Mouse (Mus musculus) Patski (cell line): ENCODE measurements around the gene Yeats2. TPM values are rescaled to one million over a fixed set of nuclear protein-coding genes. Genes with fewer than 3 reads are reported as not detected.
A peak's percentile ranks its signal among the peaks of the same experiment; 100 is the strongest.

Experiments used
- ATAC-seq: fragments of 100-300 bp; one replicate; pipeline ENCODE4 v1.8.0; 2021
- CTCF ChIA-PET: fragments of 350-600 bp; sonication (Branson Sonifier 250); formaldehyde crosslinking; loops from one replicate; lab custom pipeline; 2022; ENCODE audit warnings: inconsistent platforms; lab: Charles Lee
- POLR2A ChIA-PET: fragments of 350-600 bp; sonication (Branson Sonifier 250); formaldehyde crosslinking; loops from one replicate; lab custom pipeline; 2022; ENCODE audit warnings: antibody characterized with exemption, inconsistent platforms; lab: Charles Lee
- DNase-seq: peaks from one replicate; pipeline ENCODE4 v3.0.0-alpha.2; 2011; ENCODE audit warnings: low read depth, low spot score
- H3K27me3 ChIP-seq: fragments of 371-371 bp; one replicate; pipeline ENCODE4 v1.5.1; 2021
- CTCF ChIP-seq: fragments of 100-300 bp; IDR thresholded peaks from one replicate; pipeline ENCODE4 v1.5.1; 2021
- in situ Hi-C: fragments of 300-500 bp; cut with MboI; formaldehyde crosslinking; loops from 3 replicates; pipeline ENCODE4 v1.11.1; 2018; ENCODE audit warnings: low pct_unique_long_range_greater_than_20kb, mixed read lengths
- polyA plus RNA-seq: library from polyadenylated mRNA; unstranded; gene quantifications from one replicate; pipeline ENCODE4 v1.2.3, GENCODE M21; 2021

Gene Yeats2
- polyA plus RNA-seq, 1 experiment from 2014 or later: 37.6 TPM

GRCm38 (mm10) chr16:20185368-20185767 is 44.5 kb downstream of the Yeats2 start:
- CTCF ChIA-PET: interaction anchor here (0.8 to 1.6 kb wide), 2 partner anchors 16 to 23 kb away, joined by 3 to 4 read pairs; no protein-coding TSS in a partner anchor
- DNase-seq: no peak
- ATAC-seq: no peak
- in situ Hi-C loops: loop anchor here (25.0 kb wide), 1 partner anchor 473 kb away; the partner anchor contains the start of gene Lamp3
- H3K27me3 ChIP-seq: no peaks in the 10 kb centered on the region
- POLR2A ChIA-PET: no interaction called here
- peak; percentile 58 for TF ChIP-seq CTCF

GRCm38 (mm10) chr16:20191161-20191882 is 50.5 kb downstream of the Yeats2 start:
- TF ChIP-seq CTCF: no peak
- POLR2A ChIA-PET: no interaction called here
- no peaks in the 10 kb centered on the region for H3K27me3 ChIP-seq
- CTCF ChIA-PET: interaction anchor here (1.3 kb wide), 1 partner anchor 14 kb away, joined by 3 read pairs; no protein-coding TSS in a partner anchor
- DNase-seq (no peak), ATAC-seq (no peak)
- in situ Hi-C loops: loop anchor here (25.0 kb wide), 1 partner anchor 479 kb away; the partner anchor contains the start of gene Lamp3

- in situ Hi-C loops: loop anchor here (25.0 kb wide), 1 partner anchor 480 kb away; the partner anchor contains the start of gene Lamp3
- ChIA-PET POLR2A (no interaction called here), CTCF (interaction anchor here (0.9 to 1.3 kb wide), 2 partner anchors 9 to 14 kb away, joined by 3 read pairs; no protein-coding TSS in a partner anchor)
Observed at GRCm38 (mm10) chr16:20192043-20192442, 51.2 kb downstream of the Yeats2 start.

GRCm38 (mm10) chr16:20195546-20195945 is 54.7 kb downstream of the Yeats2 start:
- no peak for DNase-seq
- CTCF ChIA-PET: interaction anchor here (3.2 kb wide), 1 partner anchor 9 kb away, joined by 15 read pairs; no protein-coding TSS in a partner anchor
- TF ChIP-seq CTCF: peak; percentile 62
- in situ Hi-C loops: loop anchor here (25.0 kb wide), 1 partner anchor 483 kb away; the partner anchor contains the start of gene Lamp3
- no peak for ATAC-seq
- POLR2A ChIA-PET: no interaction called here
- no peaks in the 10 kb centered on the region for H3K27me3 ChIP-seq

More at GRCm38 (mm10) chr16:20192043-20192442, 51.2 kb downstream of the Yeats2 start:
- H3K27me3 ChIP-seq: no peaks in the 10 kb centered on the region
- no peak for ATAC-seq
- TF ChIP-seq CTCF: no peak
- no peak for DNase-seq

- POLR2A ChIA-PET: no interaction called here
- no peak for TF ChIP-seq CTCF
- in situ Hi-C loops: loop anchor here (25.0 kb wide), 1 partner anchor 485 kb away; the partner anchor contains the start of gene Lamp3
Observed at GRCm38 (mm10) chr16:20196962-20197361, 56.1 kb downstream of the Yeats2 start.

GRCm38 (mm10) chr16:20199501-20200201 is 58.8 kb downstream of the Yeats2 start:
- ChIA-PET CTCF (interaction anchor here (0.7 to 6.0 kb wide), 3 partner anchors 14 to 50 kb away, joined by 3 to 23 read pairs (median 3); no protein-coding TSS in a partner anchor), POLR2A (interaction anchor here (0.6 kb wide), 1 partner anchor 1323 kb away, joined by 3 read pairs; the partner anchor contains the start of gene Hira)
- no peak for ATAC-seq
- DNase-seq: no peak
- no peaks in the 10 kb centered on the region for H3K27me3 ChIP-seq
- no peak for TF ChIP-seq CTCF
- in situ Hi-C loops: loop anchor here (25.0 kb wide), 1 partner anchor 487 kb away; the partner anchor contains the start of gene Lamp3

More at GRCm38 (mm10) chr16:20196962-20197361, 56.1 kb downstream of the Yeats2 start:
- H3K27me3 ChIP-seq: no peaks in the 10 kb centered on the region
- no peak for ATAC-seq
- no peak for DNase-seq
- CTCF ChIA-PET: interaction anchor here (3.2 kb wide), 1 partner anchor 10 kb away, joined by 15 read pairs; no protein-coding TSS in a partner anchor

- no peaks in the 10 kb centered on the region for H3K27me3 ChIP-seq
- ATAC-seq: peak; percentile 54
- CTCF ChIA-PET: interaction anchor here (0.8 to 3.6 kb wide), 14 partner anchors 8 to 486 kb away, joined by 3 to 23 read pairs (median 4); partner anchors contain the start of gene Parl
- peak; percentile 10 for DNase-seq
- in situ Hi-C loops: no loop called here
- peak; percentile 81 for TF ChIP-seq CTCF
- POLR2A ChIA-PET: no interaction called here
Observed at GRCm38 (mm10) chr16:20213591-20214226, 72.8 kb downstream of the Yeats2 start.

GRCm38 (mm10) chr16:20222726-20223125 is 81.9 kb downstream of the Yeats2 start:
- TF ChIP-seq CTCF: no peak
- ChIA-PET POLR2A (no interaction called here), CTCF (no interaction called here)
- no peak for ATAC-seq
- no peak for DNase-seq
- H3K27me3 ChIP-seq: no peaks in the 10 kb centered on the region
- in situ Hi-C loops: no loop called here

- no peak for ATAC-seq
- no peak for TF ChIP-seq CTCF
- H3K27me3 ChIP-seq: no peaks in the 10 kb centered on the region
- in situ Hi-C loops: loop anchor here (5.0 kb wide), 1 partner anchor 76 kb away; the partner anchor contains the start of gene Parl
- POLR2A ChIA-PET: no interaction called here
- CTCF ChIA-PET: no interaction called here
- no peak for DNase-seq
Observed at GRCm38 (mm10) chr16:20226676-20227075, 85.8 kb downstream of the Yeats2 start.

GRCm38 (mm10) chr16:20227504-20227903 is 86.6 kb downstream of the Yeats2 start:
- ATAC-seq: no peak
- ChIA-PET POLR2A (no interaction called here), CTCF (no interaction called here)
- no peak for DNase-seq
- in situ Hi-C loops: loop anchor here (5.0 kb wide), 1 partner anchor 75 kb away; the partner anchor contains the start of gene Parl
- no peak for TF ChIP-seq CTCF
- H3K27me3 ChIP-seq: no peaks in the 10 kb centered on the region
